Mouse (Mus musculus): ENCODE data around the gene Ifnar1. TPM values are rescaled to one million over a fixed set of nuclear protein-coding genes. Genes with fewer than 3 reads are reported as not detected.

Ifnar1 gene
- total RNA-seq, 2 experiments from 2014 or later = 67.8 to 71.0 TPM

GRCm38 (mm10) chr16:91555017-91555605 lies 70.1 kb downstream of the Ifnar1 start:
- no peak for DNase-seq (ENCODE audit: low spot score in 2 of 2)
- intact Hi-C loops (cut with DNase I) = no loop called here

DNA sequence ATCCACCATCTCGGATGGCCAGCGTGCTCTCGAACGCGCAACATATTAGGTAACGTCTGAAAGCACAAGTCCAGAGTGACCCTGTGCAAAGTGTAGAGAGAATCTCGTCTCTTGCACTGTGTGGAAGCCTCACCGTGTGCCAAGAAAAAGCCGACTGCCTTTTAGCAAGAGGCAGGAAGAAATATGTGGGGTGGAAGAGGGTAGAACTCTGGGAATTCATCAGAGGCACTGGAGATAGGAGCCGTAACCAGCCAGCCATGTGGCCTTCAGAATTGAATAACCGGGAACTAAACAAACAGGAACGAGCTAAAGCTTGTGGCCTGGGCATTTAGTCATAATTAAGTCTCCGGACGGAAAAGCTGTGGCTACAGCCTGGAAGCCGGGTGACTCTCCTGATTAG lies 71.6 kb downstream of the Ifnar1 start:
- intact Hi-C loops (cut with DNase I) = no loop called here
- no peak for DNase-seq (ENCODE audit: low spot score in 2 of 2)

Small RNAs within 50 kb of the gene (microRNA-seq; reads per million reads assigned to microRNA genes)
- gene Mir6367 = 0 reads per million in 2 experiments

Other genes with a start within 250 kb of the Ifnar1 start
- 100 to 1,000 TPM in 1 of 2 experiments, 10 to 100 TPM in 1; 98.8 to 123 TPM for gene Olig1, start 215.5 kb upstream of the Ifnar1 start, total RNA-seq (2021)
- gene Ifnar2, start 112.5 kb upstream of the Ifnar1 start, total RNA-seq (2021) = 10 to 100 TPM; 18.5 to 19.5 TPM
- not detected for gene Gm21970, start 93.5 kb upstream of the Ifnar1 start, total RNA-seq (2021)
- 1 to 10 TPM; 8.7 to 9.8 TPM for gene Il10rb, start 79.1 kb upstream of the Ifnar1 start, total RNA-seq (2021)
- gene Ifngr2, start 61.8 kb downstream of the Ifnar1 start, total RNA-seq (2021) = 10 to 100 TPM; 62.0 to 62.6 TPM
- 100 to 1,000 TPM; 104 to 110 TPM for gene Tmem50b, start 112.6 kb downstream of the Ifnar1 start, total RNA-seq (2021)
- 1 to 10 TPM; 5.5 to 6.7 TPM for gene Dnajc28, start 133.8 kb downstream of the Ifnar1 start, total RNA-seq (2021)
- gene Gart, start 161.7 kb downstream of the Ifnar1 start, total RNA-seq (2021) = 10 to 100 TPM; 40.3 to 44.0 TPM
- gene Son, start 162.3 kb downstream of the Ifnar1 start, total RNA-seq (2021) = 100 to 1,000 TPM; 200 to 204 TPM
- gene Donson, start 203.5 kb downstream of the Ifnar1 start, total RNA-seq (2021) = 10 to 100 TPM; 21.0 to 23.6 TPM
- 10 to 100 TPM; 98.5 to 99.7 TPM for gene Cryzl1, start 243.7 kb downstream of the Ifnar1 start, total RNA-seq (2021)
- 100 to 1,000 TPM; 118 to 127 TPM for gene Itsn1, start 244.0 kb downstream of the Ifnar1 start, total RNA-seq (2021)

All from left cerebral cortex, postnatal 14 days (tissue).